Mouse (Mus musculus) T-helper 1 cell (primary cell): ENCODE data around the gene Mucl2.

Source experiments
- in situ Hi-C: fragments of 300-600 bp; cut with MboI, MseI; formaldehyde crosslinking; loops from one replicate; pipeline ENCODE4 v1.15.1; 2025; ENCODE audit warnings: high pct_unique_total_duplicates

The Mucl2 gene

DNA sequence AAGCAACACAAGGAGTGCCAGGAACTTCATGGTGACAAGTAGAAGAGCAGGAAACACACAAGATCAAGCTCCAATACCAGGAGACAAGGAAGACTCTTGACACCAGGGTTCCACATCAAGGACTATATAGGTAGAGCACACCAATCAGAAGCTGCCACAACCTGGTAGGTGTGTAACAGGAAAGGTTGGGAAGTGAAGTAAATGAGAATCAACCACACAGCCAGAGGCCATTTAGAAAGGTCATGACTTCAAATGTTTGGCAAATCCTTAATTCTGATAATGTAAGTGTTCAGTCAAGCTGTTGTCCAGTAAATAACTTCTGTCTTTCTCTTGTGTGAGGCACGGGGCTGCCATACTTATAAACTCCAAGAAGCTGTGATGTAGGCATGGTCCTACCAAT lies at the start of gene Mucl2:
TSS of gene Mucl2 (minus strand) at position 101 of the 400 bp plus-strand sequence.
- in situ Hi-C loops = no loop called here

DNA sequence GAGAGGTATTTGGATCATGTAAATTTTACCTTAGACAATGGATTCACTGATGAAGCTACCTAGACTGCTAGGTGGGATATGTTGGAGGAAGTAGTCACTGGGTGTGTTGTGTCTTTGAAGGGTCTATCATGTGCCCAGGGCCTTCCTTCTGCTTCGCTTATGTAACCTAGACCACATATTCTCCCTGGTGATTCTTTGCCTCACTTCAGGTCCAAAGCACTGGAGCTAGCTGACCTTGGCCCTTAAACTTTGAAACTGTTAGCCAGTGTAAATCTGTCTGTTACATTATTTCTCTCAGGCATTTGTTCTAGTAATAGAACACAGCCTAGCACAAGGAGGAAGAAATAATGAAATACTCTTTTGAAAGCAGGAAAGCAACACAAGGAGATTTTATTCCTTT lies 13.9 kb upstream of the Mucl2 start:
- in situ Hi-C loops = loop anchor here (5.0 kb wide), 1 partner anchor 41 kb away; no protein-coding TSS in a partner anchor
